Mouse (Mus musculus) CH12F3 (cell line): ENCODE results near the gene Tead4.
"Not testable (repeated sequence)": the region's sequence is repeated elsewhere in the genome, so short reads cannot be mapped to it uniquely, and the experiment has no call there.

Experiments used
- in situ Hi-C: fragments of 300-500 bp; cut with MboI; formaldehyde crosslinking; loops from 2 replicates; pipeline ENCODE4 v1.14.3; 2020; ENCODE audit warnings: low sequenced_read_pairs

Tead4 gene

DNA sequence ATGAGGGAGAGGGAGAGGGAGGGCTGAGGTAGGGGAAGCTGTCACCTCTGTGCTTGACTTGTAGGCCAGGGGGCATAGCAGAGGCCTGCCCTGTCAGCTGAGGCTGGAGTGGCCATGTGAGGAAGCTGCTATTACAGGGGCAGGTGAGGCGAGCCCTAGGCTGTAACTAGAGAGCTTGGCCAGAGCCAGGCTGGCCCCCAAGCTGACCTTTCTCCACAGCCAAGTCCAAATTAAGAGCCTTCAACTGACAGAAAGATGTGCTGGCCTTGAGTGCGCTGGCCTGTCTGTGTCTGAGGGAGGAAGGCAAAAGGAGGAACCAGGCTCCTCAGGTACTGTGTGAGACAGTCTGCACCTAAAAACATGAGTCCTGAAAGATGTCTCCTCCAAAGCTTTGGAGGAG is 47.5 kb downstream of the Tead4 start:
- in situ Hi-C loops = no loop called here

DNA sequence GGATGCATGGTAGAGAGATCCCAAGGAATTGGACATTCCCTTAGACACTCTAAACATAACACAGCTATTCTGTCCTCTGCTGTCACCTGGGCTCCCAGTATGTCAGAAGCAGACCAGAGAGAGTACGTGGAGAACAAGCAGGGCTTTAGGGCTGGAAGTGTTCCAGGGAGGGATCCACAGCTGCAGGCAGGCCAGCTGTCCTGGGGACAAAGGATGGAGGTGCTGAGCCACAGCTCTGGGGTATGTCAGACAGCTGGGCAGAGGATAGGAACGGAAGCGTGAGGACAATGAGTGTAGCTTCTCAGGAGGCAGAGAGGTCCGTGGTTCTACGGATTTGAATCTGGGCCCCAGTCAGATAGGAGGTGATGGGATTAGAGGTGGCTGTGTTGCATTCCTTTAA is 50.0 kb downstream of the Tead4 start:
- in situ Hi-C loops = no loop called here

DNA sequence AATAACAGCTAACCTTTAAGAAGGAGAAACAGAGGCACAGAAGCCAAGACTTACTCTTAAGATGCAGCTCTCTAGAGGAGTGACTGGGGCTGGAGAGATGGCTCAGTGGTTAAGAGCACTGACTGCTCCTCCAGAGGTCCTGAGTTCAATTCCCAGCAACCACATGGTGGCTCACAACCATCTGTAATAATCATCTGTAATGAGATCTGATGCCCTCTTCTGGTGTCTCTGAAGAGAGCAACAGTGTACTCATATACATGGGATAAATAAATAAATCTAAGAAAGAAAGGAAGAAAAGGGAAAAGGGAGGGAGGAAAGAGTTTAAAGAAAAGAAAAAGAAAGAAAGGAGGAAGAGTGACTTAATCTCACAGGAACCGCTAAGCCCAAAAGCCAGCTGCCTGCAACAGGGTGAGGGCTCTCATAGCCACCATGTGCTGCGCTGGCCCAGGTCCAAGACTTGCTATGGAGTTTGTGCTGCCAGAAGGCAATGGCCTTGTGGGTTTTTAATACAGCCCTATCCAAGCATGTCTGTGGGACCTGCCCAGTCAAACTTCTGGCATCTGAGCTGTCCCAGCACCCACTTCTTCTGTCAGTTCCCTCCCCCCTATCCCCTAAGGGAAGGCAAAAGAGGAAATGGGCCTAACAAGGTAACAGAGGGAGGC is 63.4 kb downstream of the Tead4 start:
- in situ Hi-C loops = no loop called here

DNA sequence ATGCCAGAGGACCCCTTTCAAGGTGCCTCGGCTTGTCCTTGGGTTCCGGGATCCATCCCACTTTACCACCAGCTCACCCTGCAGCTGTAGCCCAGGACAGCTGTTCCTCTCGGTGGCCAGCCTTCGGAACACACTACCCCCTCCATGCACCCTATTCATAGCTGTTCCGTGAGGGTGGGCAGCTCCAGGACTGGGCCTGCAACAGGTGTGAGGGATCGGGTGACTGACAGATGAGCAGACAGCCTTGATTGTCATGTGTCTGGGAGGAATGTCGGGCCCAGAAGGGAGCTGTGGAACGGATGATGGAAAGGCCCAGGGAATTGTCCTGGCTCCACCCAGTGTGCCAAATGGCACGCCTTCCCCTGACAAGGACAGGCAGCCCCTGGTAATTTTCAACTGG is 64.0 kb downstream of the Tead4 start:
- in situ Hi-C loops = no loop called here

DNA sequence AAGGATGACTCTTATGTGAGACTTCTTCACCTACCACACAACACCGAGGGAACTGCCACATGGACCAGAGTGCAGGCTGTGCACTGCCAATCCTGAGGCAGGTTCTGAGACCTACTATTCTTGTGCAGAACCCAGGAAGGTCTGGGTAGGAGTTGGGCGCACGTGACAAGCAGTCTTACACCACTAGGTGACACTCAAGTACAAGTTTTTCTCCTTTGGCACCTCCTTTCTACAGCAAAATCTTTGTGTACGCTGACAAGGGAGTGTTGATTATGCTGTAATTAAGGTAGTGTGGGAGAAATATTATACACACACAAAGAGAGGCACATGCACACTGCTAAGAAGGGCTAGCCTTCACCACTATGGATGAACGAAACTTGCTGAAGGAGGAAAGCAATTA is 66.4 kb downstream of the Tead4 start:
- in situ Hi-C loops = no loop called here

DNA sequence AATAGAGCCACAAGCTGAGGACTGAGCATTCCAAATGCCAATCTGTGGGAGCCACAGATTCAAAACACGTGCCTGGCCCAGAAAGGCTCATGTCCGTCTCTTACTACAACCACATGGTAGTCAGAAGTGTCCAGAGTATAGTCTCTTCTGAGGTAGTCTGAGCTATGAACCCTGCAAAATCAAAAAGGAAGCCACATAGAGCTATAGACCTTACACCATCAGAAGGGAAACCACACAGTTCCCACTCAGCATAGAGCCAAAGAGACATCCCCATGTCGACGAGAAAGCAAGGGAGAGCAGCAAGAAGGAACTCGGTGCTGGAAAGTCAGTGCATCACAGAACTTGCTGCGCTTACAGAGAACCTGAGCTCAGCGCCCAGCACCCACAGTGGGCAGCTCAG is 68.4 kb downstream of the Tead4 start:
- in situ Hi-C loops = no loop called here

DNA sequence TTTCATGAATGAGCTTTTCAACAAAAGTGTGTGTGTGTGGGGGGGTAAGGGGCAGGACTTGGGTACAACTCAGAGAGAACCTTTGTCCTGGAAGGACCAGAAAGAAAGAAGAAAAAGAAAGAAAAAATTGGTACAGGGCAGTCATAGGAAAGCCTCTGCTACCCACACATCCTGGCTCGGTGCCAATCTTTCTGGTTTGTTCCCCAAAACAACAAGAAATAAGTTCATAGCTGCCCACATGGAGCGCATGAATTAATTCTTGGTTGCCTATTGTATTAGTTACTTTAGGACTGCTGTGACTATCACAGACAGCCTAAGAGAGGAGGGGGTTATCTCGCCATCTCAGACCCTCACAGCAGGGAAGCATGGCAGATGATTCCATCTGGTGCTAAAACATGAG is 68.9 kb downstream of the Tead4 start:
- in situ Hi-C loops = no loop called here

DNA sequence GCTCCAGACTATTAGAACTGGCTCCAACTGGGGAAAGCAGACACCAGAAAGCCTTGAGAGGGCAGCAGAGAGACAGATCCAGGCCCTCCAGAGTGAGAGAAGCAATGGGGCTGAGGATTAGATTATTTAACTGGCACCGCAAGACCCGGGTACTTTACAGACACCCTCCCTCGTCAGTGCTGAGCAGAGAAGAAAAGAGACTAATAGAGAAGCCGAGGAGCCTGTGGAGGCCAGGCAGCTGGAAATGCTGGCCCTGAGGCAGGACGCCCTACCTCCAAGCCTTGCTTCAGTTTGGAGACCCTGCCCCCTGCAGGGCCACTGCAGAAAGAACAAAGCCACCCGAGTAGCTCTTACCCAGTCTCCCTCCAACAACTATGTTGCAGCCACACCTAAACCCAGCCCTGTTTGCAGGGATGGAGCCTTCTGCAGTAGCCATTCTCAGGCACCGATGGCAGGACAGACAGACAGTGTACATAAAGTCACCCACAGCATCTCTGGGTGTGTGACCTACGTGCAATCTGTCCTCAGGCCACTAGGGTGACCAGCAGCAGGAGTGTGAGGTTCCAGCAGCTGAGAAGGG is 73.1 kb downstream of the Tead4 start:
- in situ Hi-C loops = no loop called here

DNA sequence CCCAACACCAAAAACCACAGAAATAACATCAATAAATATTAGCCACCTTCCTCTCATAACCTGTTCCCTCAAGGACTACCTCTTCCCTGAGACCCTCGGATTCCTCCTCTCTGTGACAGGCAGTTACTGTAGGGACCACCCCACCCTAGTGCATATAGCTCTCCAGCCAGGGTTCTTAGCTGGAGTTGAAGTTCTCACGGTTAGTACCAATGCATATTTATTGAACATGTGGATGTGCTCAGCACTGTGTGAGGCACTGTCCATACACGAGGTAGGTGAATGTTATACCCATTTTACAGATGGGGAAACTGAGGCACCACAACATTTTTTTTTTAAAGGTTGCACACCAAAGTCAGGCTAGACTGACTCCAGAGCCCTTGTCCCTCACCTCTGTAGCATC is 73.7 kb downstream of the Tead4 start:
- in situ Hi-C loops = no loop called here

DNA sequence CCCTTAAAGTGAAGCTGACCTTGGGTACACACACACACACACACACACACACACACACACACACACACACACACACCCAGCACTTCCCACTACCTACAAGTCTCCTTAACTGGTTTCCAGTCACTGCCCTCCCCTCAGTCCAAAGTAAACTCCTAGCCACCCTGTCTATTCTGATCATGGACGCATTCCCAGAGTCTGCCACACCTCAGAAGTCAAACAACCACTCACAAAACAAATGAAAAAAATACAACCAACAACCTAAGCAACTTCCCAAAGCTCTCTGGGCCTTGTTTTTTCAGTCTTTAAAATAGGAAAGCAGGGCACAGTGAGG is 74.8 kb downstream of the Tead4 start:
- in situ Hi-C loops = no loop called here

DNA sequence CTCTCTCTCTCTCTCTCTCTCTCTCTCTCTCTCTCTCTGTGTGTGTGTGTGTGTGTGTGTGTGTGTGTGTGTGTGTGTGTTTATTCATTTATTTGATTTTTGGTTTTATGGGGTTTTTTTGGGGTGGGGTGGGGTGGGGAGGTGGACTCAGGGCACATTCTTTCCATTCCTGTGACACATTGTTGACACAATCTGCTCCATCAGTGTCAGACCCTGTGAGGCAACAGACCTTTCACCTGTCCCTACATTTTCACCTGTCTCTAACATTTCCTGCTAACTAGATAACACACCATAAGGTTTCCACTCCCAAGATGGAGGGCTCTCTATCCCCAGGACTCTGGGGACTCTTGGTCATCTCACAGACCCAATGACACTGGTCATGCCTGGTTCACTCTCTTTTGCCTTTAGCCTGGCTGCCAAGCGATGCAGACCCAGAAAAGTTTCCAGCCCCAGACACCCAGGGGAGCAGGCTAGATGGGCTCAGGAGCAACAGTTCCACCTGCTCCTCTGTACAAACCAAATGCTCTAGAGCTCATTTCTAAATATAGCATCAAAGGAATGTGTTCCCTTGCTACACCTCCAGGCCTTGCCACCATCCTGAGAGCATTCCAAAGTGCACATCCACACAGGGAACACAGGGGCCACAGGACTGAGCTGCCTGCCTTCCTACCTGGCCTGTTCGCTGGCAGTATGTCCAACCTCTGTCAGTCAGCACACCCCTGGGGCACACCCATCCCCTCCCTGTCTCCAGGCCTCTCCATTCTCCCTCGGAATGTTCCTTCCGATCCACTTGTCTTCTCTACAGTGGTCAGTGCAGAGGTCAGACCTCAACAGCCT is 75.4 kb downstream of the Tead4 start:
- in situ Hi-C loops = no loop called here

DNA sequence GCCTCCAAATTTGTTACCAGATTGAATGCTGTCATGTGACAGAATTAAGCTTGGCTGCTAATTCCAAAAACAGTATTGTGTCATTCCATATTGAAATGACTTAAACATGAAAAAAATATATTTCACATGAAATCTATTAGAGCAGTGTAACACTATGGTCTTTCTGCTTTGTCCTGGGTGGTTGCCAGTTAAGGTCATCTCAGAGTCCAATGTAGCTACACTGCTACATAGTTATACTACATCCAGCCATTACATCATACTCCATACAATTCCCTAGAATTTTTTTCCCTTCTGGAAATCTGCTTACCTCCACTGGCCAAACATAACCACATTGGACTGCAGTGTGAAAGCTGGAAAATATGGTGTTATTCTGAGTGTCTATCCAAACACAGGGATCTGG is 77.5 kb downstream of the Tead4 start:
- in situ Hi-C loops = no loop called here

DNA sequence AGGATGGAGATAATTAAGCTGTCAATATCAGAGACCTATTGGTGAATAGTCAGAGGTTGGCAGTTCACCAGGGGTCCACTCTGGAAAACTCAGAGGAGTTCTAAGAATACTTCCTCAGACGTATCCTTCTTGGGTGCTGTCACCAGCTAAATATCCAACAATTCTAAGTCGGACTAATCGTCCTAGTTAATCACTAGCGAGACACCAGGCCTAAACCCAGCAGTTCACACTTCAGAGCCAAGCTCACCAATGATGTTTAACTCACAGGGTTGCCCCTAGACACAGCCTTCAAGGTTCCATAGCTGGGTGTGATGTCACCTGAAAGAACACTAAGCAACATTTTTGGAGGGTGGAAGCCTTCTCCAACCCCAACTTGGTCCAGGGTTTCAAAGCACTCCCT is 85.6 kb downstream of the Tead4 start:
- in situ Hi-C loops = not testable (repeated sequence)

DNA sequence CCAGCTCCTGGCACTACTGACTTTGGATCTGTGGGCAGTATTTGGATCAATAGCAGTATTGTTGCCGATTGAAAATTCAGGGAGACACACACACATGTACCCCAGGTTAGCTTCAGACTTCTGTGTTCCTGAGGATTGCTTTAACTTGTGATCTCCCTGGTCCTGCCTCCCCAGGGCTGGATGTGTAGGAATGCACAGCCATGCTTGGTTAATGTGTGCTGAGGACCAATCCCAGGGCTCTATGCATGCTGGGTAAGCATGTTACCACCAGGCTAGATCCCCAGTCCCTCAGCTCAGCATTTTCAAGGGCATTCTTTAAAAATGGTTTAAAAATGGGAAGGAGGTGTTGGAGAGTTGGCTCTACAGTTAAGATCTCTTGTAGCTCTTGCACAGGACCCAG is 91.4 kb downstream of the Tead4 start:
- in situ Hi-C loops = not testable (repeated sequence)

DNA sequence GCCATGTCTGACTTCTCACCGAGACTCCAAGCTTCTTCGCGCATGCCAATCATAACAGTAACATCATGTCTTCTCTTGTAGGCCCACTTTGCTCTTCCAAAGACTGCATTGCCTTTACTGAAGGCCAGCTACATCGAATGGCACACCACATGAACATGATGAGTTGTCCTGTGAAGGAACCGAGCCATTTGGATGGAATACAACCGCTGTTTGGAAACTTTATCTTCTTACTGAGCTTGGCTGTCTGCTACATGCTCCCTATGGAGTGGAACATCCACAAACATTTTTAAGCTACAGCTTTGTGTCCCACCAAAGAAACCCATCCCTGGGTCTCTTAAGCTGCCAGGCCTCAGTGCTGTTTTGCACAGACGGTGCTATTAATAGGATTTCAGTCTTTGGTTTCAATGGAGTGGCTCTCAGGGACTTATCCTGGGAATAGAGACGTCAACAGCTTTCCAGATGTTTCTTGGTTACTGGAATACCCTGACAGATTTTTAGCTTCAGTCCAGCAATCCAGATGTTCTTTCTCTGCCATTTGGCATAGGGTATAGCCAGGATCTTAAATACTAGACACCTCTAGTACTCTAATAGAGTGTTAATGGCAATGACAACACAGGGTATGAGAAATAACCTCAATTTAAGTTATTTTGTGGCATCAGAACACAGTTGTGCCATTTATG is 92.0 kb downstream of the Tead4 start:
- in situ Hi-C loops = no loop called here

DNA sequence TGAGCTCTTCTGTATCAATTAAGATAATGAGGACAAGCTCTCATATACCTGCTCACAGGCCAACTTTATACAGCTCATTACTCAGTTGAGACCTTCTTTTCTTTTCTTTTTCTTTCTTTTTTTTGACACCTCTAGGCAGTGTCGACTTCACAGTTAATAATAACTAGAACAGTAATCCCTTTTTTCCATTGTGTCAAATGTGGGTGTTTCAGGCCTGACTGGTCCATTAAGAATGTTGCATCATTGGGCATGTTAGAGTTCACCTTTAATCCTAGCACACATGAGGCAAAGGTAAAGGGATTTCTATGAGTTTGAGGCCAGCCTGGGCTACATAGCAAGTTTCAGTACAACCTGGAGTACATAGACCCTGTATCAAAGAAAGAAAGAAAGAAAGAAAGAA is 97.1 kb downstream of the Tead4 start:
- in situ Hi-C loops = no loop called here

DNA sequence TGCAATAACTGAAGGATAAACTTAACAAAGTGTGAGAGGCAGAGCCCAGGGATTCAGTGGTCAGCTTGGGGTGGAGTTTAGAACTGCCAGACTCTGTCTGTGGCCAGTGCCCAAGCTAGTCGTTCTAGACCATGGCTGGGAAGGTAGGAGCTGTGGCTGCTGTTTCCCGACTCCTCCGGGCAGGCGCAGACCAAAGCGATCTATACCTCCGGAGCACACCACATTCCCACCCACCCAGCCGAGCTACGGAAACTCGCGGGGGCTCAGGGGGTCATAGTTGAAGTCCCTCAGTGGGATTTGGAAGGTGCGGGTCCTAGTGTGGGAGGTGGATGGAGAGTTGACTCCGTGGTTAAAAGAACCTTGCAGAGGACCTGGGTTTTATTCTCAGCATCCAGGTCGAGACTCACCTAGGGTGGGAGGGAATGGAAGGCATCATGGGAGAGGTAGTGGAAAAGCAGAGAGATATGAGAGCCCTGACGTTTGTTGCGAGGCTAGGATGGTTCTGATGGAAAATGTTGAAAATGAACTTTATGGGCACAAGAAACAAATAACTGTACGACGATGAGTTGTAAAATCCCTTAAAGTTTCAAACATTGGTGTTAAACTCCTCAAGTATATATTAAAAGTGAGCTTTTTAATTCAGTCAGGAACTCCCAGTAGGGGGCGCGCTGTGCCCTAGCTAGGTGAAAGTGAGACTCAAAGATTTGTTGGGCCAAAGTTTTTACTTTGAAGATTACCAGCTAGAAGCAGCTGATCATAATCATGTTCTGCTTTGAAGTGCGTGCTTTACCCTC is 99.6 kb downstream of the Tead4 start:
- in situ Hi-C loops = no loop called here

DNA sequence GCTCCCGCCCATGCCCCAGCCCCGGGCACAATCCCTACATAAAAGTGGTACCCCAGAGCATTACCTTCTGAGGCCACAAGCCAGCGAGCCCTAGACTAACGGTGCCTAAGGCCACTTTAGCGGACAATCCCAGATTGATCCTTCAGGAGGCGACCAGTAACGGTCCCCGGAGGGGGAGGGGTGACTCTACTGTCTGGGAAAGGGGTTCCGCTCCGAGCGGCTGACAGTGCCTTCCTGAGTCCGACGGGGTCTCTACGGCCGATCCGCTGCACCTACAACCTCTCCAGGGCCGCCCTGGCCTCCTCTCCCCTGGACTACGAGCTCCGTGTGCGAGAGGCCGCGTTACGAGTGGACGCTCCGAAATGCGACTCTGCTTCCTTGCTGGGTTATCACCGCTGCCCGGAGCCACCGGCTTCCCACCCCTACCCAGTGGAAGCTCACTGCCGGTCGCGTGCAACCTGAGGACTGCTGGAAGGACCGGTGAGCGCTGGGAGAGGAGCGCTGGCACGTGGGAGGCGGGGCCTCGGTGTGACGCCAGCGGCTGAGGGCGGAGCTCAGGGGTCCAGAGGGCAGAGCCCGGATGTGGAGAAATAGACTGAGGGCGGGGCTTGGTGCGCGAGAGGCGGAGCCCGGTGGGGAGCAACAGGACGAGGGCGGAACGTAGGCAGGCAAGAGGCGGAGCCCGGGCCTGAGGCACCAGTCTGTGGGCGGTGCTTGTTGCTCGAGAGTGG is 100.3 kb downstream of the Tead4 start:
- in situ Hi-C loops = no loop called here

DNA sequence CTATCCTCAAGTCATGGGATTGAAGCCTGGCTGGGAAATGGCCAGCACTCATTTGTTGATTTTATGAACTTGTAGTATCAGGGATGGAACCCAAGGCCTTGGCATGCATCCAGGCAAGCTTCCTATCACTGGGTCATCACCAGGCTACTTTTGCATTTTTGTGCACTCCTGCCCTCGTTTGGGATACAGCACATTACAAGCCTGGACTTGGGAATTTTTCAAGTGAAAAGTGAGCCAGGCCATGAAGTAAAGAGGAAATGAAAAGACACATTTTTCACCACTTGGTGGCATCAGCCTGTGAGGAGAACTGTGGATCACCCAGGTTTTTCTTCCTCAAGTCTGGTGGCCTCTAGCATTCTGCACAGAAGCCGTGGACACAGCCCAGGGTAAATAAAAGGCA is 117.1 kb downstream of the Tead4 start:
- in situ Hi-C loops = no loop called here

DNA sequence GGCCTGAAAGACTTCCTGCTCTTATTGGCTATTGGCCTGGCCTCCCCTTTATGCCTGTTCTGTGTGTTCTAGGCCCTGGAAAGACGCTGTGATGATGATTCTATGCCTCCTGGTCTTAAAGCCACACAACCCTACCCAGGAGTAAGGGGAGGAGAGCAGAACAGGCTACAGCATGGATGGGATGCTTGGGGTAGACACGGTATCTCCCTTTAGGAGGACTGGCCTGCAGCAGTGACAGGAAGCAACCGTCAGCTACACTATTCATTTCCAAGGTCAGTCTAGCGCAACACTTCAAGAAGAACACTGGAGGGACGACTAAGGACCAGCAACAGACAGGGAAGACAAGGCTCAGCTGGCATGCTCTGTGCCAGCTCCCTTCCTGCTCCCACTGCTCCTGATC is 119.4 kb downstream of the Tead4 start:
- in situ Hi-C loops = no loop called here
